Mouse (Mus musculus): ENCODE results near the gene Tbc1d30.

The Tbc1d30 gene

GRCm38 (mm10) chr10:121351066-121351581, at the start of gene Tbc1d30:
Tbc1d30 (minus strand) TSS chr10:121351278.
- DNase-seq (ENCODE audit: low read depth, low spot score): peak; percentile 42

GRCm38 (mm10) chr10:121398599-121398998, 47.5 kb upstream of the Tbc1d30 start:
- no peak for DNase-seq (ENCODE audit: low read depth, low spot score)

- DNase-seq (ENCODE audit: low read depth, low spot score): no peak
These were observed 44.6 kb upstream of the Tbc1d30 start for GRCm38 (mm10) chr10:121395542-121396176.

GRCm38 (mm10) chr10:121394789-121395325, 43.8 kb upstream of the Tbc1d30 start:
- no peak for DNase-seq (ENCODE audit: low read depth, low spot score)

GRCm38 (mm10) chr10:121394270-121394669, 43.2 kb upstream of the Tbc1d30 start:
- DNase-seq (ENCODE audit: low read depth, low spot score): no peak

- no peak for DNase-seq (ENCODE audit: low read depth, low spot score)
These were observed 40.8 kb upstream of the Tbc1d30 start for GRCm38 (mm10) chr10:121391901-121392300.

- DNase-seq (ENCODE audit: low read depth, low spot score): no peak
These were observed 39.5 kb upstream of the Tbc1d30 start for GRCm38 (mm10) chr10:121390602-121391001.

- DNase-seq (ENCODE audit: low read depth, low spot score): no peak
These were observed 35.3 kb upstream of the Tbc1d30 start for GRCm38 (mm10) chr10:121386347-121386746.

GRCm38 (mm10) chr10:121385695-121386094, 34.6 kb upstream of the Tbc1d30 start:
- no peak for DNase-seq (ENCODE audit: low read depth, low spot score)

GRCm38 (mm10) chr10:121384710-121385109, 33.6 kb upstream of the Tbc1d30 start:
- DNase-seq (ENCODE audit: low read depth, low spot score): no peak

GRCm38 (mm10) chr10:121381280-121381679, 30.2 kb upstream of the Tbc1d30 start:
- no peak for DNase-seq (ENCODE audit: low read depth, low spot score)

- DNase-seq (ENCODE audit: low read depth, low spot score): no peak
These were observed 28.3 kb upstream of the Tbc1d30 start for GRCm38 (mm10) chr10:121379387-121379786.

GRCm38 (mm10) chr10:121376530-121377271, 25.6 kb upstream of the Tbc1d30 start:
- DNase-seq (ENCODE audit: low read depth, low spot score): no peak

- no peak for DNase-seq (ENCODE audit: low read depth, low spot score)
These were observed 24.8 kb upstream of the Tbc1d30 start for GRCm38 (mm10) chr10:121375649-121376493.

GRCm38 (mm10) chr10:121374693-121375620, 23.9 kb upstream of the Tbc1d30 start:
- no peak for DNase-seq (ENCODE audit: low read depth, low spot score)

GRCm38 (mm10) chr10:121374013-121374412, 22.9 kb upstream of the Tbc1d30 start:
- no peak for DNase-seq (ENCODE audit: low read depth, low spot score)

- DNase-seq (ENCODE audit: low read depth, low spot score): no peak
These were observed 19.7 kb upstream of the Tbc1d30 start for GRCm38 (mm10) chr10:121370777-121371176.

GRCm38 (mm10) chr10:121368783-121369465, 17.8 kb upstream of the Tbc1d30 start:
- DNase-seq (ENCODE audit: low read depth, low spot score): no peak

- DNase-seq (ENCODE audit: low read depth, low spot score): no peak
These were observed 16.7 kb upstream of the Tbc1d30 start for GRCm38 (mm10) chr10:121367780-121368179.

GRCm38 (mm10) chr10:121367271-121367670, 16.2 kb upstream of the Tbc1d30 start:
- DNase-seq (ENCODE audit: low read depth, low spot score): no peak
